Mouse (Mus musculus) ovary, adult 18-20 months (tissue): ENCODE results near the gene Efhd2.
A peak's percentile ranks its signal among the peaks of the same experiment; 100 is the strongest.

Source experiments
- DNase-seq: peaks from one replicate; pipeline ENCODE4 v3.0.0; 2022; ENCODE audit warnings: low spot score, mixed read lengths

Efhd2 gene

GRCm38 (mm10) chr4:141857422-141857930 is 17.2 kb downstream of the Efhd2 start:
- DNase-seq, result no peak

- DNase-seq, result no peak
These were observed 21.3 kb downstream of the Efhd2 start for GRCm38 (mm10) chr4:141853437-141853836.

GRCm38 (mm10) chr4:141845999-141846398 is 28.7 kb downstream of the Efhd2 start, which contains the start of gene Ctrc:
Gene Ctrc (minus strand): TSS chr4:141846359.
- no peak for DNase-seq

GRCm38 (mm10) chr4:141834536-141835095 is 40.1 kb downstream of the Efhd2 start:
- no peak for DNase-seq

- no peak for DNase-seq
These were observed 40.8 kb downstream of the Efhd2 start for GRCm38 (mm10) chr4:141833911-141834310.

GRCm38 (mm10) chr4:141831361-141831760 is 43.4 kb downstream of the Efhd2 start:
- DNase-seq, result no peak

GRCm38 (mm10) chr4:141830381-141830780 is 44.3 kb downstream of the Efhd2 start:
- DNase-seq, result no peak

- DNase-seq, result no peak
These were observed 46.5 kb downstream of the Efhd2 start for GRCm38 (mm10) chr4:141828177-141828576.

GRCm38 (mm10) chr4:141827401-141827800 is 47.3 kb downstream of the Efhd2 start:
- DNase-seq, result peak; percentile 29

- DNase-seq, result no peak
These were observed 48.7 kb downstream of the Efhd2 start, which contains the start of gene Cela2a for GRCm38 (mm10) chr4:141826060-141826459. Gene Cela2a (minus strand): TSS chr4:141826160.

GRCm38 (mm10) chr4:141822979-141823378 is 51.7 kb downstream of the Efhd2 start:
- DNase-seq, result peak; percentile 21

- DNase-seq, result no peak
These were observed 52.6 kb downstream of the Efhd2 start for GRCm38 (mm10) chr4:141822089-141822488.

- DNase-seq, result peak; percentile 47
These were observed 53.5 kb downstream of the Efhd2 start for GRCm38 (mm10) chr4:141821178-141821577.

- DNase-seq, result no peak
These were observed 55.4 kb downstream of the Efhd2 start for GRCm38 (mm10) chr4:141819316-141819715.

- no peak for DNase-seq
These were observed 55.9 kb downstream of the Efhd2 start for GRCm38 (mm10) chr4:141818861-141819260.

- DNase-seq, result no peak
These were observed 57.0 kb downstream of the Efhd2 start for GRCm38 (mm10) chr4:141817706-141818105.

- no peak for DNase-seq
These were observed 57.7 kb downstream of the Efhd2 start for GRCm38 (mm10) chr4:141816776-141817655.

- no peak for DNase-seq
These were observed 58.5 kb downstream of the Efhd2 start for GRCm38 (mm10) chr4:141816267-141816666.

- DNase-seq, result no peak
These were observed 63.3 kb downstream of the Efhd2 start for GRCm38 (mm10) chr4:141811375-141811774.

GRCm38 (mm10) chr4:141810975-141811374 is 63.7 kb downstream of the Efhd2 start:
- DNase-seq, result no peak

- no peak for DNase-seq
These were observed 64.8 kb downstream of the Efhd2 start for GRCm38 (mm10) chr4:141809850-141810464.
